Mouse (Mus musculus) embryonic fibroblast, embryonic 13.5 days (primary cell): ENCODE results near the gene Tbc1d10b.

Experiments
- CTCF ChIP-seq: IDR thresholded peaks from 2 replicates; pipeline ENCODE4 v1.5.1; 2011; ENCODE audit warnings: mild to moderate bottlenecking, control low read depth, low read length, moderate library complexity, borderline replicate concordance; ENCODE audit not compliant: insufficient read depth
- POLR2A ChIP-seq: IDR thresholded peaks from 2 replicates; pipeline ENCODE4 v1.6.1; 2011; ENCODE audit warnings: low read depth, mild to moderate bottlenecking, control low read depth, low read length, moderate library complexity

- TF ChIP-seq CTCF (no peak), POLR2A (no peak)
These were observed 35.1 kb upstream of the Tbc1d10b start for GRCm38 (mm10) chr7:127243361-127243867.
